Mouse (Mus musculus) bone marrow, adult 2 months (tissue): Measurements from ENCODE around the gene Lsamp.

ENCODE experiments used
- CTCF ChIP-seq: fragments of 200-500 bp; IDR thresholded peaks from 2 replicates; pipeline ENCODE4 v1.5.1; 2011; ENCODE audit warnings: low read length, control low read depth; ENCODE audit not compliant: control insufficient read depth, insufficient read depth
- POLR2A ChIP-seq: fragments of 200-500 bp; IDR thresholded peaks from 2 replicates; pipeline ENCODE4 v1.6.1; 2011; ENCODE audit warnings: low read depth, mild to moderate bottlenecking, control low read depth, low read length, borderline replicate concordance; ENCODE audit not compliant: control insufficient read depth

GRCm38 (mm10) chr16:40392106-40392505, 407.9 kb downstream of the Lsamp start:
- TF ChIP-seq CTCF (no peak), POLR2A (no peak)
